Mouse (Mus musculus) spleen, adult 2 months (tissue): ENCODE measurements around the gene Dhx37.

Experiments used
- CTCF ChIP-seq: fragments of 200-500 bp; IDR thresholded peaks from 2 replicates; pipeline ENCODE4 v1.5.1; 2011; ENCODE audit warnings: mild to moderate bottlenecking, inconsistent platforms; ENCODE audit not compliant: insufficient read depth, insufficient read length, insufficient replicate concordance; ENCODE audit errors: extremely low read depth
- POLR2A ChIP-seq: fragments of 200-500 bp; IDR thresholded peaks from 2 replicates; pipeline ENCODE4 v1.6.1; 2011; ENCODE audit warnings: low read depth, low read length, inconsistent platforms

DNA sequence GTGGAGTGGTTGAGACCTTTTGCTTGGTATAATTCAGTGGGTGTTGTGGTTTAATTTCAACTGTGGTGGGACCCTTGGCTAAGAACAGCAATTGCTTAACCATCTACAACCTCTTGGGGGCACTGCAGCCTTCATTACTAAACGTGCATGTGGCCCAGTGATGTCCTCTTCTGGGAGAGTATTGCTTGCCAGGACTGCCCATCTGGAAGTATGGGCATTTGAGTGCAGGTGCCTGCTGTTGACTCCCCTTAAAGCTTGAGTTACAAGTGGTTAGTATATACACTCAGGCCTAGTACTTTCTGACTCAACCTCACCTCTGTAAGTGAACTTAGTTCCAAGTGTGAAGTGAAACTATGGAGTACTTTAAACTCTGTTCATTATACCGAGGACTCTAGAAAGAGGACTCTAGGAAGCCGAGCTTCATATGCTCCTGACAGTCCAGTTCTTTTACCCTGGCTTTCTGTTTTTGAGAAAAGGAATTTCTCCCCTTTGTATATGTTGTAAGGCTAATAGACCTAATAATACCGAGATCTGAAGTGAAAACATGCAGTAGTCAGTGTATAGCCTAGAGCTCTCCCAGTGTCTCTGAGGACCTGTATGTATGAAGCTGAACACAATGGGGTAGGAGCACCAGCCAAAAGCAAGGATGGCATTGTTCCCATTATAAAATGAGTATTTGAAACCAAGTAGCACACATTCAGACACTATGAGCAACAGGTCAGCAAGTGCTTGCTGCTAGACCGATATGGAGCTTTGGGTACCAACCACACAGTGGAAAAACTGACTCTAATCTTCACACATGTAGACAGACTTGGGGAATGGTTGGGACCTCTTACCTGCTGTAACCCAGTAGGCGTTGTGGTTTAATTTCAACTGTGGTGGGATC is 51.0 kb downstream of the Dhx37 start:
- no peak for TF ChIP-seq POLR2A
- peak; percentile 44; the same call in 1 of the 2 replicates for TF ChIP-seq CTCF
